Mouse (Mus musculus) ZHBTc4 (cell line): Measurements from ENCODE around the gene Hnrnpa2b1.
"Not testable (repeated sequence)": the region's sequence is repeated elsewhere in the genome, so short reads cannot be mapped to it uniquely, and the experiment has no call there.

ENCODE experiments used
- DNase-seq: peaks from one replicate; pipeline ENCODE4 v3.0.0-alpha.2; 2011; ENCODE audit warnings: low read depth, low spot score

The Hnrnpa2b1 gene

DNA sequence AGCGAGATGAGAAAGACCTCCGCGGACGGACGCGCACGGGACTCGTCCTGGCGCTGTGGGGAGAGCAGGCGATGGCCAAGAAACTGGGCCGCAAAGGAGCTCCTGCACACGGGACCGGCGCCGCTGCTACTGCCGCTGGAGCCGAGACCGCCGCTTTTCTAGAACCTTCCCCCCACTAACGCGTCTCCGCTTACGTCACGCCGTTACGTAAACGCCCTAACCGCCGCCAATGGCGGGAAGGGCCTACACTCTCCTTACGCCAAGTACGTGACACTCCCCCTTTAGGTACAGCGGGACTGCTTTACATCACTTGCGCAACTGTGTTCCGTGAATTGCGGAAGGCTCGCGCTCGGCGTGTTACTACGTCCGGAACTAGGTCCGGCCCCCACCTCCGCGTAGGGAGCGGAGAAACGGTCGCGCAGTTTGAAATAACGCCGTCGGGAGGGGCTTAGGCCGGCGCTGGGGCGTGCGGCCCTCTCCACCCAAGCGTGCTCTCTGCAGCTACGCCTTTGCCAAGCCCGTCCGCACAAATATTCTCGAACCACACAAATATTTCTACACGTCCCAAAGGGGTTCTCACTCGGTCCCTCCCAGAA is at the start of gene Hnrnpa2b1:
Gene Hnrnpa2b1 (minus strand): TSS at position 180 of the 596 bp plus-strand sequence.
- peak; percentile 99 for DNase-seq

DNA sequence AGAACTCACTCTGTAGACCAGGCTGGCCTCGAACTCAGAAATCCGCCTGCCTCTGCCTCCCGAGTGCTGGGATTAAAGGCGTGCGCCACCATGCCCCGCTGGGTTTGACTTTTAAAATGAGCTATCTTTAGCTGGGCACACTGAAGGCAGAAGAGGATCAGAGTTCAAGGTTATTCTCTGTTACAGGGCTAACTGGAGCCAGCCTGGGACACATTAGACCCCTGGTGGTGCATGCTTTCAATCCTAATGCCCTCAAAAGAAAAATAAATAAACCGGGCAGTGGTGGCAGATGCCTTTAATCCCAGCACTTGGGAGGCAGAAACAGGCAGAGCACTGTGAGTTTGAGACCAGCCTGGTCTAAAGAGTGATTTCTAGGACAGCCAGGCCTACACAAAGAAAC is 45.2 kb upstream of the Hnrnpa2b1 start:
- peak; percentile 59 for DNase-seq

- no peak for DNase-seq
Measured at GRCm38 (mm10) chr6:51513745-51514144, 44.1 kb upstream of the Hnrnpa2b1 start.

DNA sequence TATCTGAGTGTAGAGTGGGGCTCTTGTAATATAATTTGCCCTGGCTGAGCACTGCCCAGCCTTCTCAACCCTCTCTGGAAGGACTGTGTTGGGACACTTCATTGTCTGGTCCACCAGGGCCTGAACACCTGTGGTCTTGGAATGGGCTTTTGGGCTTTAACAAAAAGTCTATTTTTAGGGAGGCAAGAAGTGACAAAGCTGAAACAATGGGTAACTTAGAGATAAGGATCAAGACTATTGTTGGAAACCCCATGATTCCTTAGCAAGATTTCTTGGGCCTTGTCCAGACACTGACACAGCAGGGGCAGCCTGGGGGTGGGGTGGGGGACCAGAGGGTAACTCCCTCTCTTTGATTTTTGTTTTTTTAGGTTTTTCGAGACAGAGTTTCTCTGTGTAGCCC is 41.3 kb upstream of the Hnrnpa2b1 start:
- DNase-seq, result peak; percentile 63

DNA sequence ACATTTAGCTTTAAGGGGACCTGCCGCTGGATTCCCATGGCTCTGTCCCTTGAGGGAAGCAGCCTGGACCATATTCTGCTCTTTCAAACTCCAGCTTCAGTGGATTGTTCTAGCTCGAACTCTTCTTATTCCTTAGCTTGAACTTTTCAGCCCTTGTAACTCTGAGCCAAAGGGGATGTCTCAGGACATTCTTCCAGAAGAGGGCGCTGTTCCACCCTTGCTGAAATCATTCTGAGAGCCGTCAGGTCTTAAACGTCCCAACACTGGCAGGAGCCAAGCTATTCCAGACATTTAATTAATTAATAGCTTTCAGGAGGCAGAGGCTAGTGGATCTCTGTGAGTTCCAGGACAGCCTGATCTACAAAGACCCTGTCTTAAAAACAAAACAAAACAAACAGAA is 40.4 kb upstream of the Hnrnpa2b1 start:
- DNase-seq, result peak; percentile 88

DNA sequence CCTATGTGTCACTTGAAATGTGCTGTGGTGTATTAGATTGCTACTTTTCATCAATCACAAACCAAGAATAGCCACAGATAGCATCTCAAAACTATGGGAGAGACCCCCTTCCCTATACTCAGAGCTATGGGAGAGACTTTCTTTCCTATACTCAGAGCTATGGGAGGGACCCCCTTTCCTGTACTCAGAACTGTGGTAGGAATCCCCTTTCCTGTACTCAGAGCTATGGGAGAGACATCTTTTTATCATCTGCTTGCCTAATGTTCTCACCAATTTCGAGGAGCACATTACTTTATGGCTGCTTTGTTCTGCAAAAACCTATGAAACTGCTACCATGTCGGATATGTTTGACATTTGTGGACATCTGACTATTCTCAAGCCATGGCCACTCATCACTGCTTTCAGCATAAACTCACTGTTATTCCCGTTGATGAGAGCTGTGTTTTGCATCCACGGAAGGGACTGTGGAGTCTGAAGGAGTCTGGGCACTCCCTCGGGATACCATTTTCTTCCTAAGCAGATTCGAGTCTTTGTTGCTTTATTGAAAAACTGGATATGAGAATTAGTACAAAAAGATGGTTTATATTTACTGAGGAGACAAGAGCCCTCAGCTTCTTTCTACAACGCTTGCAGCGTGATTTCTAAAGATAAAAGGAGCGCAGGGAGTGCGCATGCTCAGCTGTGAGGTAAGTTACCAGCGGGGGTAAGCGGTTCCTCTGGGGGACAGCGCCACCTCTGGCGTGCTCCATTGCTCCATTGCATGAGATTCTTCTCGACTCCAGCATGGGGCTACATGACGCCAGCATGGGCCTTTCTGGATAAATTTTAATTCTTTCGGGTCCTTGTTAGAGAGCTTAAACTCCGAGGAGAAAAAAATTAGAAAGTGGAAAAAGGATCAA is 39.3 kb upstream of the Hnrnpa2b1 start:
- peak; percentile 93 for DNase-seq

DNA sequence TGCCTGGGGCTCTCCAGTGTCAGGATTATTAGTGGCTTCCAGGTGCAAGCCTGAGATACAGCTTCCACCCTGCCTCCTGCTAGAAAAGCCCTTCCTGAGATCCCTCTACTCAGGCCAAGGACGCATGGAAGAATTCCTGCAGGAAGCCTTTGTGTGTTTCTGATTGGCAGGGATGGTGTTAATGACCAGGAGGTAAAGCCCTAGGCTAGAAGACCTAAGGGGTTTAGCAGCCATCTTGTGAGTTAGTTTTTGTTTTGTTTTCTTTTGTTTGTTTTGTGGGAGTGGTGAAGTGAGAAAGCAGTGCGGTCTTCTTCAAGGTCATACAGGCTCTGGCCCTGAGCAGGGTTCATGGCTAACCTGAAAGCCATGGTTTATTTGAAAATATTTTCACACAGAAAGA is 37.9 kb upstream of the Hnrnpa2b1 start:
- peak; percentile 79 for DNase-seq

DNA sequence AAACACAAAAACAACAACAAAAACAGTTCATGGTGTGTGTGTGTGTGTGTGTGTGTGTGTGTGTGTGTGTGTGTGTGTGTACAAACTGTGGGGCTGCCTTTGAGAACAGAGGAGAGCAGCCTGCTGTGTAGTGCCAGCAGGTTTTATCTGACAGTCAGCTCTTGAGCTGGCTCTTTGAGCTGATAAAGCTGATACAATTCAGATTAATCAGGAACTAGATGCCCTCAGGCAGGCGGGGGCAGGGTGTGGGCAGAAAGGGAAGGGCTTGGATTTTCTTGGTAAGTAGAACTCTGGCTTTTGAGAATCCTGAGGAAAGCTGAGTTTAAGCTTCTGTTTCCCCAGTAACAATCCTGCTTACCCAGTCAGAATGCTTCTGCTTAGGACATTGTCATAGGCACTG is 36.0 kb upstream of the Hnrnpa2b1 start:
- DNase-seq, result peak; percentile 65

DNA sequence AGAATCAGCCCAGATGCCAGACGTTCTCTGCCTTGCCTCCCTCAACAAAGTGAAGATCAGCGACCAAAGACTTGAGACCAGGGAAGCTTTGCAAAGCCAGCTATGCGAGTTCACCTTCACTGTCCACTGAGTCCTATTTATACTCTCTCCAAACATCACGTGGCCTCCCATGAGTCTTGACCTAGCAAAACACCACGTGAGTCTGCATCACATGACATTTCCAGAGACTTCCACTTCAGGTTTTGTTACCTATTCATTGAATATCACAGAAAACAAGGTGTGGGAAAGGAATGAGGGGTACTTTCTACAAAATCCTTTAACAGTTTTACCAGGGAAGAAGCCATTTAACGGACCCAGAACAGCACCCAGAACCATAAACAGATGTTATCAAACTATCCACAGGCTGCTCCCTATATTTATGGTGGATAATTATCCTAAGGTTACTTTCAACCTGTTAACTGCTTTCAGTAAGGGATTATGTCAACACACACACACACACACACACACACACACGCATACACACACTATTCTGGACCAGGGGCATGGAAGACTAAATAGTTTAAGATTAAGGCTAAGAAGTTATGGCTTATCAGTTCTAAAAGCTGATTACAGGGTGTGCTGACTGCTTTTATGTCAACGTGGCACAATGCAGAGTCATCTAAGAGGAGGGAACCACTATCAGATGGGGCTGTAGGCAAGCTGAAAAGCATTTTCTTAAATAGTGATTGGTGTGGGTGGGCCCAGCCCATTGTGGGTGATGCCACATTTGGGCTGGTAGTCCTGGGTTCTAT is 27.8 kb upstream of the Hnrnpa2b1 start:
- no peak for DNase-seq

GRCm38 (mm10) chr6:51489787-51490186 is 20.1 kb upstream of the Hnrnpa2b1 start:
- DNase-seq, result peak; percentile 56

- DNase-seq, result no peak
Measured at GRCm38 (mm10) chr6:51486731-51487130, 17.0 kb upstream of the Hnrnpa2b1 start.

DNA sequence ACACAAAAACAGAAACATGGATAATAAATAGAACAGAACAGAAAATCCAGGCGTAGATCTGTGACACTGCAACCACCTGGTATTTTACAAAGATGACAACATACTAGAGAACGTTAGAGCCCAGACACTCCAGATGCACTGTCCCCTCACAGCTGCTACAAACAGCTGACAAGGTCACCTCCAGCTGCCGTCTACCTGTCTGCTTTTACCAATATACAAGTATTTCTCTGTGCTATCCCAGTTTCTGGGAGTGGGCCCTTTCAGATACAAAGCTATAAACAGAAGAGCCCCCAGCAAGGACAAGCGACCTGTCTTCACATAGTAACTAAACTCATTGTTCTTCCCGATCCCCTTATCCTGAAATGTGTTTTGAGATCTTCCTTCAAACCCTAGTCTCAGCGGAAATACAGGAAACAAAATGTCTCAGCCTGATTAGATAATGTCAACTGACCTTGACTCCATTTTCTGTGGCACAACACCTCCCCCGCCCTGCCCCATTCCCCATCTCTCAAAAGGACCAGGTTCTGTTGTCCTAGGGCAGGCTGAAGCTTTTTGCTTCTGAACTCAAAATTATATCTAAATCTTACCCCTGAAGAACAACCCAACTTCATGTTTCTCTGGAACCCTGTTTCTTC is 16.5 kb upstream of the Hnrnpa2b1 start:
- peak; percentile 18 for DNase-seq

DNA sequence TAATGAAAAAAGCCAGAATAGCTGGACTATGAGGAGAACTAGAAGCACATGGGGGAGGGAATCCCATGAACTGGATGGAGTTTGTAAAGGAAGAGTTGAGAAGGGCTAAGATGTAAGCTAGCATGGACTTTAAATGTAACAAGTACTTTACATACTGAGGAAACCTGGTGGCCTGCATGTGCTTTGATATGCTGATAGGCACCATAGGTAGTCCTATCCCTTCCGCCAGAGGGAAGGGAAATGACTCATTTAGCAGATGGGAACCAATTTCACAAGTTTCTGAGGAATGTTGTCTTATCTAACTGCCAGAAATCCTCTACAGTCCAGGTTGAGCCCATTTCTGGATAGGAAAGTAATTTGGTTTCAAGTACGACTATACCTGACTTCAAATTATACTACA is 16.0 kb upstream of the Hnrnpa2b1 start:
- DNase-seq, result peak; percentile 61

GRCm38 (mm10) chr6:51484556-51484955 is 14.9 kb upstream of the Hnrnpa2b1 start:
- DNase-seq, result not testable (repeated sequence)

- DNase-seq, result no peak
Measured at GRCm38 (mm10) chr6:51483861-51484260, 14.2 kb upstream of the Hnrnpa2b1 start.

DNA sequence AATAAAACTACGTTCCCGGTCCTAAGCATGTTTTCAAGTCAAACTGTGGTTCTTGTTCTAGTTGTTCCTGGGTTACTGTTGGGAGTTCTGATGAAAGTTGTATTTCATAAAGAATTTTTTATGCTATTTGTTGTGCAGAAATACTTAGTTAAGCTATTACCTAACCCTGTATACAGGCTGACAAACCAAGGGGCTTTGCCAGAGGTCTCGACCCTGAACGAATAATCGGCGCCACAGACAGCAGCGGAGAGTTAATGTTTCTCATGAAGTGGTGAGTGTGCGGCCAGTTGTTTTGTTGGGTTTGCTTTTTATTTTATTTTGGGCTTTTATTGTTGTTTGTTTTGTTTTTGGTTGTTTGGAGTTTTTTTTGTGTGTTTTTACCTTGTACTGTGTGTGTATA is 11.9 kb upstream of the Hnrnpa2b1 start:
- DNase-seq, result no peak

- DNase-seq, result no peak
Measured at GRCm38 (mm10) chr6:51479136-51479731, 9.5 kb upstream of the Hnrnpa2b1 start.

DNA sequence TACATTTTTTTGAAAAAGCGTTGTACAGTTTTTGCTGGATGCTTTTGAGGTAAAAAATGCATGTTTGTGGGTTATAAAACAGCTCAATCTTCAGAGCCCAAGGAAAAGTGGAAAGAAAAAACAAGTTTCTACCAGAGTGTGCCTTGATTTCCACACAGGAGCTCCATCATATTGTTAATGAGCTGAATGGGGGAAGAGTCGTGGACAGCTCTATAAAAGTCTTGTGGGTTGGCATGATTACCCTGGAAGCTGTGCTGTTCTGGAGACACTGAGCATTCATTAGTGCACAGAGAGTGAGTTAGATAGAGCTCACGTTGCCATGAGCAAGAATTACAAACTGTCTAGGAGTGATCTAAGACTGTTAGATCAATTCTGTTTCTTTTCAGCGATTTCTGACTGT is 2.5 kb upstream of the Hnrnpa2b1 start:
- DNase-seq, result no peak

DNA sequence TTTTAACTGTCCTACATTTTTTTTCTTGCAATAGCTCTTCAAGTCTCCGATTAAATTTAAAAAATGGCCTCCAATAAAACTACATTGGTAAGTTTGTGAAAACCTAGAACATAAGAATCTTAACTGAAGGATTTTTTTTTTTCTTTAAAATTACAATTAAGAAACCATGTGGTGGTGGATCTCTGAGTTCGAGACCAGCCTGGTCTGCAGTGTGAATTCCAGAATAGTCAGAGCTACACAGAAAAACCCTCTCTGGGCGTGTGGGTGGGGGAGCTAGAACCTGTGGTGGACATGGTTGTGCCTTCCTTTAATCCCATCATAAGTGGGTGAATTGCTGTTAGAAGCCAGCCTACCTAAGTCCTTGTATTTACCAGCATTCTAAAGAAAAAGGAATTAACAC is 2.1 kb upstream of the Hnrnpa2b1 start:
- no peak for DNase-seq

DNA sequence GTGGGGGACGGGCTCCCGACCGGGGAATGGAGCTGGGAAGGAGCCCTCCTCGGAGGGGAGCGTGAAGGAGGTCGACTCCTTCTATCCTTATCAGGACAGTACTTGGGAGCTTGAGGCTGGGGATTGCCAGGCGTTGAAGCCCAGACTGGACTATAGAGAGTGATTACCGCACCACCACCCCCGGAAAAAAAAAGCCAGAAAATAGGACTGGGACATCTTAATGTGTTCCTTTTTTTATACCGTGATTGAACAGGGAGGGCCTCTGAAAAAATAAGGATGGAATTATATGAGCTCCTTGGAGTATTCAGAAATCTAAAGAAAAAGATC is 1.4 kb upstream of the Hnrnpa2b1 start:
- no peak for DNase-seq
